Mouse (Mus musculus) heart, adult 11 months (tissue): ENCODE measurements around the gene Usp42.

Experiments used
- DNase-seq: peaks from one replicate; pipeline ENCODE4 v3.0.0; 2022

Gene Usp42

GRCm38 (mm10) chr5:143687589-143687988 lies 44.5 kb downstream of the Usp42 start:
- DNase-seq, result no peak

GRCm38 (mm10) chr5:143686456-143686855 lies 45.6 kb downstream of the Usp42 start:
- DNase-seq, result no peak

GRCm38 (mm10) chr5:143684911-143685390 lies 47.1 kb downstream of the Usp42 start:
- no peak for DNase-seq

GRCm38 (mm10) chr5:143683696-143684095 lies 48.4 kb downstream of the Usp42 start:
- no peak for DNase-seq

- peak; percentile 90 for DNase-seq
These were observed 52.4 kb downstream of the Usp42 start for GRCm38 (mm10) chr5:143679654-143680053.

GRCm38 (mm10) chr5:143678634-143679271 lies 53.3 kb downstream of the Usp42 start:
- DNase-seq, result peak; percentile 91

- no peak for DNase-seq
These were observed 54.7 kb downstream of the Usp42 start for GRCm38 (mm10) chr5:143677363-143677762.

GRCm38 (mm10) chr5:143676218-143676985 lies 55.7 kb downstream of the Usp42 start:
- DNase-seq, result peak; percentile 93

- no peak for DNase-seq
These were observed 57.5 kb downstream of the Usp42 start for GRCm38 (mm10) chr5:143674576-143674975.

GRCm38 (mm10) chr5:143670740-143671415 lies 61.2 kb downstream of the Usp42 start:
- peak; percentile 93 for DNase-seq

- peak; percentile 93 for DNase-seq
These were observed 62.2 kb downstream of the Usp42 start for GRCm38 (mm10) chr5:143669839-143670238.

- no peak for DNase-seq
These were observed 62.7 kb downstream of the Usp42 start for GRCm38 (mm10) chr5:143669393-143669792.

- peak; percentile 94 for DNase-seq
These were observed 63.2 kb downstream of the Usp42 start for GRCm38 (mm10) chr5:143668884-143669283.

GRCm38 (mm10) chr5:143666015-143666414 lies 66.1 kb downstream of the Usp42 start:
- no peak for DNase-seq

GRCm38 (mm10) chr5:143665561-143665960 lies 66.5 kb downstream of the Usp42 start:
- no peak for DNase-seq

- DNase-seq, result no peak
These were observed 68.9 kb downstream of the Usp42 start for GRCm38 (mm10) chr5:143663074-143663687.
